Mouse (Mus musculus) adrenal gland, postnatal 0 days (tissue): ENCODE results near the gene Birc6. TPM values are rescaled to one million over a fixed set of nuclear protein-coding genes. Genes with fewer than 3 reads are reported as not detected.

Source experiments
- polyA plus RNA-seq: library from polyadenylated mRNA; unstranded; fragments of >200 nt; fragmentation: Nextera tagmentation; extraction: Ambion mirVana; gene quantifications from 2 replicates; pipeline ENCODE4 v1.2.1, GENCODE M21; 2015

Birc6 gene
- polyA plus RNA-seq, result 56.8 and 70.3 TPM in 2 replicates

GRCm38 (mm10) chr17:74527729-74528607 is at the start of gene Birc6:
Birc6 (plus strand) TSS chr17:74528295.

DNA sequence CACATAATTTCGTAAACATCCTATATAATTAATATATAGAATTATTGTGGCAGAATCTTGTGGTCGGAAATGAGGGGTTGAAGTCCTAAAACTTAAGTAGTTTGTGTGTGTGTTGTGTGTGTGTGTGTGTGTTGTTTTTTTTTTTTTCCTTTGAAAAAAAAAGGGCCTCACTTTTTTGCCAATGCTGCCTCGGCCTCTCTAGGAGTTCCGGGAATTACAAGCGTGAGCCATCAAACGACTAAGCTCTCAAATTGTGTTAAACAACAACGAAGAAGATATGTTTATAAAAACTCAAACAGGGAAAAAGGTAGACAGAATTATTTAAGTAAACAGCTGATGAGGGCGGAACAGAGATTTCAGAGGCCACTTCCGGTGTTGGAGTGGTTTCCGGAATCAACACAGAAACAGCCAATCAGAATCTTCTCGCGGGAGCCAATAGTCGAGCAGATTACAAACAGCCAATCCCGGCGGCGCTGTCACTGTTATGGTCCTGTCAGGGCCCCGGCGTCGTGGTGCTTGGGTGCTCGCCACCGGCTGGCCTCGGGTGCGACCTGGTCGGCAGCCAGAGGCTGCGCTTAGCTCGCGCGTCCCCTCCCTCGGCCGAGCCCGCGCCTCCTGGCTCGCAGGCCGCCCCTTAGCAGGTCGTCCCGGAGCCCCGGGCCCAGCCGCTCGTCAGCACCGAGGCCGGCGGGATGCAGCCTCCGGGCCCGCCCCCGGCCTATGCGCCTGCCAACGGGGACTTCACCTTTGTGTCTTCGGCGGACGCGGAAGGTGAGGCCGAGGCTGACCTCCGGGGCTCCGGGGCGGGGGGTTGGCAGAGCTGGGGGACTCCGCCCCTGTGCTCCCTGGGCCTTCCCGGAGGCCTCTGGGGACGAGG is 38.8 kb upstream of the Birc6 start, which contains the start of gene Yipf4:
TSS of gene Yipf4 (plus strand) at position 470 of the 877 bp plus-strand sequence.

DNA sequence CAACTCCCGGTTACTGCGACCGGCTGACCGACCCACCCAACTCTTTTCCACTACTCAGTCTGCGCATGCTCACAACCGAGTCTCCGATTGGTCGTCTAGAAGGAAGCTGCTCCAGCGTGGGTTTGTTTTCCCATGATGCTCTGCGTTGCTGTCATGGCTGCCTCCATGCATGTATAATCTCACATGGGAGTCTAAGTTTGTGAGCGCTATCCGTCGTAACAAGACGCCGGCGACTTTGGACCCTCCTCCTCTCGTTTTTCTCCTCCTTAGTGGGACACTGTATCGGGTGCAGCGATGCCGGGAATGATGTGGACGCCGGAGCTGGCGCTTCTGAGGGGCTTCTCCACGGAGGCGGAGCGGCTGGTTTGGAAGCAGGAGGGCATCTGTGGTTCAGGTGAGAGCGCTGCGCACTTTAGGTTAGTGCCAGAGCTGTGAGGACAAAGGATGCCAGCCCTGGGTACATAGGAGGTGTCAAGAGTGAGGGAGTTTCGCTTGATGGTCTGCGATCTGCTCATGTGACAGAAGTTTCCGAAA is 189.6 kb downstream of the Birc6 start, which contains the start of gene Ttc27:
TSS of gene Ttc27 (plus strand) at position 115 of the 534 bp plus-strand sequence.

Other genes starting within 250 kb of the Birc6 start
- 77.2 and 91.3 TPM in 2 replicates for gene Memo1, start 232.8 kb upstream of the Birc6 start, polyA plus RNA-seq
- 279 and 285 TPM in 2 replicates for gene Dpy30, start 204.4 kb upstream of the Birc6 start, polyA plus RNA-seq
- 12.3 and 12.7 TPM in 2 replicates for gene Spast, start 189.3 kb upstream of the Birc6 start, polyA plus RNA-seq
- gene Slc30a6, start 132.7 kb upstream of the Birc6 start, polyA plus RNA-seq, result 21.8 and 39.9 TPM in 2 replicates
- 0.37 and 0.60 TPM in 2 replicates for gene Nlrc4, start 69.2 kb upstream of the Birc6 start, polyA plus RNA-seq
- 105 and 141 TPM in 2 replicates for gene Yipf4, start 38.8 kb upstream of the Birc6 start, polyA plus RNA-seq
- 18.6 and 24.1 TPM in 2 replicates for gene Ttc27, start 189.4 kb downstream of the Birc6 start, polyA plus RNA-seq